Mouse (Mus musculus) T-helper 2 cell (primary cell): ENCODE data around the gene Mex3a.

Experiments
- in situ Hi-C: fragments of 300-600 bp; cut with MboI, MseI; formaldehyde crosslinking; loops from one replicate; pipeline ENCODE4 v1.15.1; 2025; ENCODE audit warnings: high pct_unique_total_duplicates

Mex3a gene

GRCm38 (mm10) chr3:88544514-88544913 is 12.3 kb downstream of the Mex3a start:
- in situ Hi-C loops = no loop called here

GRCm38 (mm10) chr3:88544955-88545591 is 12.9 kb downstream of the Mex3a start:
- in situ Hi-C loops = no loop called here

- in situ Hi-C loops = no loop called here
These were observed 14.7 kb downstream of the Mex3a start for GRCm38 (mm10) chr3:88546674-88547418.

GRCm38 (mm10) chr3:88548180-88548917 is 16.2 kb downstream of the Mex3a start, which contains the start of gene Rab25:
TSS of gene Rab25 (minus strand) at chr3:88548300.
- in situ Hi-C loops = no loop called here

GRCm38 (mm10) chr3:88551586-88551985 is 19.4 kb downstream of the Mex3a start:
- in situ Hi-C loops = no loop called here

- in situ Hi-C loops = no loop called here
These were observed 20.0 kb downstream of the Mex3a start for GRCm38 (mm10) chr3:88552082-88552645.

- in situ Hi-C loops = no loop called here
These were observed 20.7 kb downstream of the Mex3a start, which contains the start of gene Lamtor2 for GRCm38 (mm10) chr3:88552676-88553524. TSS of gene Lamtor2 (minus strand) at chr3:88553074.

GRCm38 (mm10) chr3:88553525-88553879 is 21.3 kb downstream of the Mex3a start, which contains the start of gene Ubqln4:
TSS of gene Ubqln4 (plus strand) at chr3:88553758.
- in situ Hi-C loops = no loop called here

- in situ Hi-C loops = no loop called here
These were observed 21.8 kb downstream of the Mex3a start for GRCm38 (mm10) chr3:88553880-88554586.

GRCm38 (mm10) chr3:88555069-88555605 is 22.9 kb downstream of the Mex3a start:
- in situ Hi-C loops = no loop called here

- in situ Hi-C loops = no loop called here
These were observed 23.5 kb downstream of the Mex3a start for GRCm38 (mm10) chr3:88555731-88556130.

- in situ Hi-C loops = no loop called here
These were observed 24.4 kb downstream of the Mex3a start for GRCm38 (mm10) chr3:88556616-88557015.

- in situ Hi-C loops = no loop called here
These were observed 27.4 kb downstream of the Mex3a start for GRCm38 (mm10) chr3:88559596-88559995.

- in situ Hi-C loops = no loop called here
These were observed 29.8 kb downstream of the Mex3a start for GRCm38 (mm10) chr3:88561989-88562388.

- in situ Hi-C loops = no loop called here
These were observed 31.2 kb downstream of the Mex3a start for GRCm38 (mm10) chr3:88563442-88563841.

- in situ Hi-C loops = no loop called here
These were observed 31.8 kb downstream of the Mex3a start for GRCm38 (mm10) chr3:88563966-88564365.

- in situ Hi-C loops = no loop called here
These were observed 33.9 kb downstream of the Mex3a start for GRCm38 (mm10) chr3:88566116-88566515.

- in situ Hi-C loops = no loop called here
These were observed 34.4 kb downstream of the Mex3a start for GRCm38 (mm10) chr3:88566536-88567061.

- in situ Hi-C loops = no loop called here
These were observed 35.7 kb downstream of the Mex3a start for GRCm38 (mm10) chr3:88567892-88568291.

- in situ Hi-C loops = no loop called here
These were observed 36.4 kb downstream of the Mex3a start for GRCm38 (mm10) chr3:88568615-88569014.
